Mouse (Mus musculus) liver, embryonic 14.5 days (tissue): ENCODE results near the gene Zbp1. TPM values are rescaled to one million over a fixed set of nuclear protein-coding genes. Genes with fewer than 3 reads are reported as not detected.

Experiments
- ATAC-seq: fragments of 200-750 bp; cut with Nextera tagmentation; 2 replicates; pipeline ENCODE4 v1.8.0; 2017; ENCODE audit warnings: moderate number of reproducible peaks, mild to moderate bottlenecking, moderate library complexity; ENCODE audit not compliant: insufficient read depth
- DNase-seq, 3 experiments: peaks; one replicate each; pipeline ENCODE4 v3.0.0-alpha.2; 2012 to 2013; ENCODE audit warnings: low read depth in 3 of 3, low spot score in 3 of 3
- H3K27ac ChIP-seq: fragments of 300-500 bp; sonication (generic); 2 replicates; pipeline ENCODE4 v1.5.1; 2014; ENCODE audit warnings: moderate library complexity, mild to moderate bottlenecking, control low read depth, inconsistent platforms
- H3K27me3 ChIP-seq: fragments of 300-500 bp; sonication (generic); 2 replicates; pipeline ENCODE4 v1.6.1; 2014; ENCODE audit warnings: mild to moderate bottlenecking, low read length, moderate library complexity; ENCODE audit not compliant: control insufficient read depth, insufficient read depth
- H3K36me3 ChIP-seq: fragments of 300-500 bp; sonication (generic); replicated peaks from 2 replicates; pipeline ENCODE4 v1.6.1; 2014; ENCODE audit warnings: low read depth; ENCODE audit not compliant: control insufficient read depth, insufficient read depth
- H3K4me1 ChIP-seq, 2 experiments: fragments of 200-500 bp in 1 of 2; fragments of 300-500 bp in 1 of 2; sonication (generic) in 1 of 2; replicated peaks; 2 replicates each; pipeline ENCODE4 v1.6.1; 2012 to 2014; ENCODE audit warnings: antibody characterized with exemption in 1 of 2, inconsistent platforms in 1 of 2, low read length in 1 of 2; ENCODE audit not compliant: control insufficient read depth in 2 of 2, insufficient read depth in 2 of 2
- H3K4me2 ChIP-seq: fragments of 300-500 bp; sonication (generic); 2 replicates; pipeline ENCODE4 v1.6.1; 2014; ENCODE audit warnings: low read depth, mild to moderate bottlenecking, control low read depth, moderate library complexity
- H3K4me3 ChIP-seq, 2 experiments: fragments of 200-500 bp in 1 of 2; fragments of 300-500 bp in 1 of 2; sonication (generic) in 1 of 2; 2 replicates each; pipeline ENCODE4 v1.5.1; 2012 to 2014; ENCODE audit warnings: low read depth in 2 of 2, low read length in 2 of 2, mild to moderate bottlenecking in 2 of 2, control low read depth in 1 of 2, inconsistent platforms in 1 of 2, moderate library complexity in 1 of 2; ENCODE audit not compliant: insufficient read depth in 1 of 2
- H3K9ac ChIP-seq: fragments of 300-500 bp; sonication (generic); replicated peaks from 2 replicates; pipeline ENCODE4 v1.6.1; 2014; ENCODE audit warnings: mild to moderate bottlenecking, control low read depth, moderate library complexity
- H3K9me3 ChIP-seq: fragments of 300-500 bp; sonication (generic); 2 replicates; pipeline ENCODE4 v1.6.1; 2016; ENCODE audit warnings: low read length, mixed read lengths; ENCODE audit not compliant: control insufficient read depth
- CTCF ChIP-seq: IDR thresholded peaks from 2 replicates; pipeline ENCODE4 v1.5.1; 2016; ENCODE audit warnings: antibody characterized with exemption, low read depth, control low read depth
- EP300 ChIP-seq: IDR thresholded peaks from 2 replicates; pipeline ENCODE4 v1.6.1; 2016; ENCODE audit warnings: antibody characterized with exemption, low read depth
- WGBS: fragments of 180-500 bp; shearing (Covaris S2); extraction: QIAGEN DNeasy Blood & Tissue Kit; methylation state at CpG from one replicate; pipeline ENCODE4 v1.1.7; 2014; ENCODE audit not compliant: insufficient replicate concordance; 5-methylcytosine and 5-hydroxymethylcytosine counted together
- polyA plus RNA-seq, 2 experiments: library from polyadenylated mRNA; depleted of rRNA in 1 of 2; stranded (reverse) in 1 of 2; unstranded in 1 of 2; fragments of >200 nt; fragmentation: Nextera tagmentation in 1 of 2; extraction: Ambion mirVana in 1 of 2; gene quantifications; 2 replicates each; pipeline versions ENCODE4 v1.2.1 to v1.2.3; 2012 to 2014

Gene Zbp1
- 0.21 and 0.64 TPM in 2 replicates for polyA plus RNA-seq (2012; rRNA removed)
- 0.83 and 1.0 TPM in 2 replicates for polyA plus RNA-seq (2014; fragmentation: Nextera tagmentation; extraction: Ambion mirVana)

GRCm38 (mm10) chr2:173218416-173219141, at the start of gene Zbp1:
Gene Zbp1 (minus strand): TSS chr2:173218923.
- Histone ChIP-seq H3K27me3 (no peaks in the 10 kb centered on the region), H3K27ac (no peak within 1 kb of the TSS), H3K4me2 (no peak within 1 kb of the TSS), H3K9me3 (no peaks in the 10 kb centered on the region), H3K36me3 (no peaks in the 10 kb centered on the region), H3K9ac (no peak within 1 kb of the TSS), H3K4me3 (no peak within 1 kb of the TSS), H3K4me1 (no peaks in the 10 kb centered on the region)
- TF ChIP-seq EP300 (no peak), CTCF (no peak)
- DNase-seq (no peak), ATAC-seq (no peak)
- 49% methylated on average over 11 of the region's 11 CpGs for WGBS

- no peak overlapping the region for H3K4me3 ChIP-seq
- H3K27ac ChIP-seq: no peak overlapping the region
- no peak for DNase-seq
- H3K4me1 ChIP-seq: no peaks in the 10 kb centered on the region
- H3K27me3 ChIP-seq: peaks cover 4% of the 10 kb centered on the region
- no peaks in the 10 kb centered on the region for H3K9me3 ChIP-seq
- H3K4me2 ChIP-seq: no peak overlapping the region
- no peak for ATAC-seq
- no peaks in the 10 kb centered on the region for H3K36me3 ChIP-seq
- H3K9ac ChIP-seq: no peak overlapping the region
- 41% methylated on average over 3 of the region's 3 CpGs for whole genome bisulfite sequencing
- TF ChIP-seq CTCF: no peak
- no peak for TF ChIP-seq EP300
These were observed 48.8 kb upstream of the Zbp1 start for GRCm38 (mm10) chr2:173267562-173267961.

GRCm38 (mm10) chr2:173266349-173267112, 47.8 kb upstream of the Zbp1 start:
- H3K4me1 ChIP-seq: no peaks in the 10 kb centered on the region
- no peaks in the 10 kb centered on the region for H3K9me3 ChIP-seq
- H3K36me3 ChIP-seq: no peaks in the 10 kb centered on the region
- no peaks in the 10 kb centered on the region for H3K27me3 ChIP-seq
- no peak overlapping the region for H3K4me3 ChIP-seq
- DNase-seq (no peak), ATAC-seq (no peak)
- TF ChIP-seq EP300 (no peak), CTCF (no peak)
- no peak overlapping the region for H3K4me2 ChIP-seq
- 57% methylated on average over 25 of the region's 25 CpGs for WGBS
- H3K27ac ChIP-seq: no peak overlapping the region
- no peak overlapping the region for H3K9ac ChIP-seq

GRCm38 (mm10) chr2:173265468-173266265, 46.9 kb upstream of the Zbp1 start:
- H3K4me3 ChIP-seq: no peak overlapping the region
- no peak overlapping the region for H3K27ac ChIP-seq
- no peak for TF ChIP-seq CTCF
- TF ChIP-seq EP300: no peak
- H3K9ac ChIP-seq: no peak overlapping the region
- H3K4me1 ChIP-seq: no peaks in the 10 kb centered on the region
- WGBS: 70% methylated on average over 22 of the region's 22 CpGs
- DNase-seq (no peak), ATAC-seq (no peak)
- H3K36me3 ChIP-seq: no peaks in the 10 kb centered on the region
- H3K9me3 ChIP-seq: no peaks in the 10 kb centered on the region
- H3K27me3 ChIP-seq: no peaks in the 10 kb centered on the region
- H3K4me2 ChIP-seq: no peak overlapping the region
